Mouse (Mus musculus) testis, adult 2 months (tissue): ENCODE results near the gene Rapgef6.

Experiments
- CTCF ChIP-seq: fragments of 200-500 bp; IDR thresholded peaks from 2 replicates; pipeline ENCODE4 v1.5.1; 2012; ENCODE audit warnings: low read depth, mild to moderate bottlenecking, inconsistent platforms, low read length, moderate library complexity; ENCODE audit not compliant: control insufficient read depth, insufficient read depth, insufficient replicate concordance
- POLR2A ChIP-seq: fragments of 200-500 bp; IDR thresholded peaks from 2 replicates; pipeline ENCODE4 v1.6.1; 2012; ENCODE audit warnings: low read depth, mild to moderate bottlenecking, inconsistent platforms, low read length, moderate library complexity; ENCODE audit not compliant: control insufficient read depth

- TF ChIP-seq CTCF, result no peak
- TF ChIP-seq POLR2A, result no peak
Measured at GRCm38 (mm10) chr11:54735114-54735513, 212.5 kb downstream of the Rapgef6 start.
